Mouse (Mus musculus) thymus, postnatal 25 days (tissue): ENCODE results near the gene 1700042G07Rik.

Experiments used
- DNase-seq: peaks from one replicate; pipeline ENCODE4 v3.0.0; 2022

1700042G07Rik gene

GRCm38 (mm10) chr4:116164759-116165554 is 8.2 kb upstream of the 1700042G07Rik start:
- DNase-seq: no peak

DNA sequence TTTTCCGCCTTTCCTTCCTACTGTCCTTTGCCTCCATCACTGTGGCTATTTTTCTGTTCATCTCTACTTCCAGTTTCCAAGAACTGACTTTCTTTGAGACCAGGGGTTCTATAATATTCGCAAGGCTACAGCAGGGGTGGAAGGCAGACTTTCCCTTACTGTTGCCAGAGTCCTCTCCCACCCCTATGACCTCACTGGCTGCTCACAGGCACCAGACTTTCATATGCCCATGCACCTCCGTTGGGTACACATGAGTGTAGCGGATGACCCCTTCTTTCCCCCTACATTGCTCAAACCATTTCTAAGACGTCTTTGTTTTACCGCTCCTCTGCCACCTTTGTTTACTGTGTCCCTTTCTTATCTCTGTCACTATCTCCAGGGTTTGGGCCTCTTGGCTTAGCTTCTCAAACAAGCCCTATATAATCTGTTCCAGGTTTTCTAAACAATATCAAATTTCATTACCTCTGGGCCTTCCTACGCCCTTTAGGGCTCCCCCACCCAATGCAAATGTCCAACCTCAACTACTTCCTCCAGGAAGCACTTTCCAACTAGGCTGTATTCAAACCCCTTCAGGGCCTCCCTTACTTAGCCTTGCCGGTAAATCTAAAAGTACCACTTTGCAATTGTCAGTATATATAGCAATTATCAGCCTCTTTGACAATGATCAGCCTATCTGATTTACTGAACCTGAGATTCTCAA is 7.3 kb upstream of the 1700042G07Rik start:
- DNase-seq: no peak

DNA sequence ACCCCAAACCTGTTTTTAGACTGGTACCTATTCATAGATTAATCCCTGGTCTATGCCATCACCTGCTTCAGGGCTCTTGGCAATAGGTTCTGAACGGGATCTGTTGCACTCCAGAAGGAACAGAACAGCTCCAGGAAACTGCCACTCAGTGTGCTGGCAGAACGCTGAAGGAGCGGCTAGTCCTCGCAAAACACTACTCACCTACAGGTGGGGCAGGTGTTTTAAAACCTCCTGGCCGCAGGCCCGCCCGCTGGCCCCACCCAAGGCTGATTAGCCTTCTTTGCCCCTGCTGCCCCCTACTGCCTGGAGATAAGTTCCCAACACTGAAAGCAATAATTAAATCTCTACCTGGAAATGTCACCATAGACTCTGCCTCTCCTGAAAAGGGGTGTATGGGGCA is 5.8 kb upstream of the 1700042G07Rik start, which contains the start of gene Tspan1:
Gene Tspan1 (minus strand): TSS at position 198 of the 400 bp plus-strand sequence.
- DNase-seq: peak; percentile 21

DNA sequence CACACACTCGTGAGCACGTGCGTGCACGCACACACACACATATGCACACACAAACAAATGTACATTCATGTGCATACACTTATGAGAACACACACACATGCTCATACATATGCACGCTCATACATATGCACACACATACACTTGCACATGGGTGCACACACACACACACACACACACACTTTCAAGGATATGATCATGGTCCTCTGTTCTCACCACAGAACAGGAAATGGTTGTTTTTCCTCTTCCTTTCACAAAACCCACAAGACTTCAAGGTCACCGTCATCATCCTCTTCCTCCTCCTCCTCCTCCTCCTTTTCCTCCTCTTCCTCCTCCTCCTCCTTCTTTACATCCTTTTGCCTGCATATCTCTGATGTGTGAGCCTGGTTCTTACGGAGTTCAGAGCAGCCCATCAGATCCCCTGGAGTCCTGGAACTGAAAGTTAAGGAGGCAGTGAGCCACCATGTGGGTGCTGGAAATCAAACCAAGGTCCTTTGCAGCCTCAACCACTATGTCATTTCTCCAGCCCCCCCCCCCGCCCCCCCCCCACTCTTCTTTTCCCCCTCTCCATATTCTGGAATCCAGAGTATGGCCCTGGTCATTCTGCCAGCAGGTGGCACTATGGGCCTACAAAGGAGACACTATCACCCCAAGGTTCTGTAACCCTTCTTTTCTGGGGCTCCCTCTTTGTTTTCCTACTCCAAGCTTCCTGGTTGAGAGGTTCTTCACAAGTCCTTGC is 4.4 kb upstream of the 1700042G07Rik start:
- DNase-seq: peak; percentile 71

- no peak for DNase-seq
Measured at GRCm38 (mm10) chr4:116169353-116169672, 3.9 kb upstream of the 1700042G07Rik start.

GRCm38 (mm10) chr4:116173752-116174151 is 580 bp downstream of the 1700042G07Rik start:
- no peak for DNase-seq

DNA sequence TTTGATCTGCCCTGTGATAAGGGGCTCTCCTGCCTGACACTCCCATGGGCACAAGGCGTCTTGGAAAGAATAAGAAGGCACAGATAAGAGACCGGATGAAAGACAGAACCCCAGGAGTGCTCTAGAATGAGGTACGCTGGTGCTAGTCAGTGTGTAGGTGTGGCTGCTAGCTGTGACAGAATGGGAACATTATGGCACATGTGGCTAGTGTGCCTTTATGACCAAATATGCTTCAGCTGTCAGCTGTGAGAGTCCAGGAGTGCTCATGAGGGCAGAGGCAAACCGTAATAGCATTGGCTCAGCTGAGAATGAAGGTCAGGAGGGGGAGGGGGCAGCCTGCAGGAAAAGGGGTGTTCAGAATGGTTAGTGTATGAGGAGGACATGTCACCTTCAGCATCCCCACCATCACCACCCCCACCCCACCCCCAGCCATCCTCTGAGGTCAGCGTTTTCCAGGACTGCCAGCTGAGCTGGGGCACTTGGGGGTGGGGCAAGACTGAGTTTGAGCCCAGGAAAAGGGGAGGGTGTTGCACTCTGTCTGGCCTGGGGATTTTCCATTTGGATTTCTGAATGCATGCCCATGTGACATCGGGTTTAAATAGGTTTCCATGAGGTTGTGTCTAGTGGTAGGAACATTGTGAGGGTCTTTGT is 1.4 kb downstream of the 1700042G07Rik start:
- no peak for DNase-seq

GRCm38 (mm10) chr4:116175136-116175535 is 2.0 kb downstream of the 1700042G07Rik start:
- DNase-seq: no peak

- no peak for DNase-seq
Measured at GRCm38 (mm10) chr4:116175711-116176542, 2.8 kb downstream of the 1700042G07Rik start.

GRCm38 (mm10) chr4:116176543-116176988 is 3.4 kb downstream of the 1700042G07Rik start:
- DNase-seq: peak; percentile 66

DNA sequence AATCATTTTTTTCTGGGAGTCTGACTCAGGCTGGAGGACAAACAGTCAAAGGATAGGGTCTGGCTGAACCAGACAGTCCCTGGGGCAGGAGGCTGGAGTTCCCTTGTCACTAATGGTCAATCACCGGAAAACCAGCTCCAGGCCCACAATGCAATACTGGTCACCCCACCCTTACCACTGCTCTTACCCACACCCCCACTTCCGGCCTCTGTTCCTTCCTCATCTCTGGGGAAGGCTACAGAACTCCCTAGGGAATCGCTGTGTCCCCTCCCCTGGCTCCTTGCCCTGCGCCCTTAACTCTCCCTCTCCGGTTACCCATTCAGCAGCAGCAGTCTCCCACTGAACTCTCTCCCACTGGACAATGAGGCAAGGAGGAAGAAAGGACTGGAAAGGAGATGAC is 4.0 kb downstream of the 1700042G07Rik start:
- no peak for DNase-seq

GRCm38 (mm10) chr4:116182079-116182478 is 8.9 kb downstream of the 1700042G07Rik start:
- no peak for DNase-seq

DNA sequence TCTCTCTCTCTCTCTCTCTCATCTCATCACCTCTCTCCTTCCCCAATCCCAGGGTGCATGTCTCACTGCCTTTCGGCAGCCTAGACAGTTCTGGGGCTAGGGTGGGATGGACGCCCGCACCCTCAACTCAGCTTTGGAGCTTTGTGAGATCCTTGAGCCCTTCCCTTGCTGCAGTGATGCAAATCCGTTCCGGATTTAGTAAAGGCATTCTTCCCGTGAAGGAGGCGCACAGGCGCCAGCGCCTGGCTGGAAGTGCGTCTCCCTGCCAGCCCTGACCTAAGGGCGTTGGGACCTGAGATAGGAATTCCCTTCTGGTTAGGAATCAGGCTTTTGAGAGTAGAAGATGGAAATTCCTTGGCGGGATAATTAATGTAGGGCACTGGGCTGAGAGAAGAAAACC is 9.6 kb downstream of the 1700042G07Rik start:
- no peak for DNase-seq

GRCm38 (mm10) chr4:116185083-116185482 is 11.9 kb downstream of the 1700042G07Rik start:
- DNase-seq: no peak

DNA sequence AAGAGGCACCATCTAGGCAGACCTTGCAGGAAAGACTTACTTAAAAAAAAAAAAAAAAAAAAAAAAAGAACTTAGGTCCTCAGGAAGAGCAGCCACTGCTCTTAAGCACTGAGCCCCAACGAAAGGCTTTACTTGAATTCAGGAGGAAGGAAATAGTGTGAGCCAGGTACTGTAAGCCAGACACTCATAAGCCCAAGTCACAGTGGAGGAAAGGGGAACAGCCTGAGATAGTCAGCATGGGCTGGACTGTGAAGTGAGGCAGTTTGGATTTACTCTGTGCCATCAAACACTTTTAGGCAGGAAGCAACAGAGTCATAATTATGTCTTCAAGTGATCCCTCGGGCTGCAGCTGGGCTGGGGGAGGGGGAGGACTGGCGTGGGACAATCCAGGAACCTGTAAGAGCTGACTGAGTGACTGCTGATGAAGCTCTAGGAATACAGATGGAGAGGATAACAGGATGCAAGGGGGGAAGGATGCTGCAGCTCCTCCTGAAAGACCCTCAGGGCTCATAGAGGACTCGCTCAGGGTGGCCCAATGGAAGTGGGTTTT is 19.2 kb downstream of the 1700042G07Rik start:
- no peak for DNase-seq

GRCm38 (mm10) chr4:116193583-116194383 is 20.6 kb downstream of the 1700042G07Rik start:
- DNase-seq: no peak

GRCm38 (mm10) chr4:116198422-116198821 is 25.2 kb downstream of the 1700042G07Rik start:
- DNase-seq: peak; percentile 38

- no peak for DNase-seq
Measured at GRCm38 (mm10) chr4:116204422-116204821, 31.2 kb downstream of the 1700042G07Rik start.

- DNase-seq: no peak
Measured at GRCm38 (mm10) chr4:116206531-116206930, 33.4 kb downstream of the 1700042G07Rik start.

- no peak for DNase-seq
Measured at GRCm38 (mm10) chr4:116208891-116209290, 35.7 kb downstream of the 1700042G07Rik start.
